Mouse (Mus musculus) retina, embryonic 14.5 days (tissue): ENCODE measurements around the gene Cldn10.
"Not testable (repeated sequence)": the region's sequence is repeated elsewhere in the genome, so short reads cannot be mapped to it uniquely, and the experiment has no call there.

Experiments
- DNase-seq: peaks from one replicate; pipeline ENCODE4 v3.0.0-alpha.2; 2015; ENCODE audit warnings: low spot score

Cldn10 gene

DNA sequence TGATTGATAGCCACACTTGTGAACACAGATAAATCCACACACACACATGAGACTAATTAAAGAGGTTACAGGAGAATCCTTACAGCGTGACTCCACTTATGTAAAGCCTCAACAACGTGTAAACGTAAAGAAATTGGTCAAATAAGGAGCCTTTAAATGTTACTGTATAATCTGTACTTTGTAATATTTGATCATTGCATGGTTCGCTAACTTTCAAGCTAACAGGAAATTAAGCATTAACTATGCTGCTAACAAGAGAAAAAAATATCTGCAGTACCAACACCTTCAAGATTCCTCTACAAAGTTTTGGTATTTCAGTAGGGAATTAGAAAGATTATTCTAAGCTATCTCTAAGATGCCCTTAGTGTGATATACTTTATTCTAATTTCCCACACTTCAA is at the start of gene Cldn10:
TSS of gene Cldn10 (plus strand) at position 288 of the 400 bp plus-strand sequence.
- no peak for DNase-seq

- DNase-seq, result no peak
Observed at GRCm38 (mm10) chr14:118741780-118742179, 45.9 kb upstream of the Cldn10 start.

- no peak for DNase-seq
Observed at GRCm38 (mm10) chr14:118742862-118743261, 44.8 kb upstream of the Cldn10 start.

DNA sequence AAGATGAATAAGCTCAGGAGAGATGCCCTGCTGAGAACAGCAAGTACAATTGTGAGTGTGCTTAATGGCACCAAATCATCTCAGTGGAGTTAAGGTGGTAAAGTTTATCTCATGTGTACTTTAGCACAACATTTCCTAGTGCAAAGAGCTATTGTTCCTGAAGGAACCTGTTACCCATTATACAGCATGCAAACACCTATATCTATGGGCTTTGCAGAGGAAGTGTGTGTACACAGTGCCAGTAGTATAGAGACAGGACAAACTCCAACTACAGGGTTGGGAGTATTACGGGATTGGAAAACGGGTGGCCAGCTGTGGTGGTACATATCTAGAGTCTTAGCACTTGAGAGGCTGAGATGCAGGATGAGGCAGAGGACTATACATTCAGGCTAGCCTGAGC is 38.6 kb upstream of the Cldn10 start:
- DNase-seq, result no peak

DNA sequence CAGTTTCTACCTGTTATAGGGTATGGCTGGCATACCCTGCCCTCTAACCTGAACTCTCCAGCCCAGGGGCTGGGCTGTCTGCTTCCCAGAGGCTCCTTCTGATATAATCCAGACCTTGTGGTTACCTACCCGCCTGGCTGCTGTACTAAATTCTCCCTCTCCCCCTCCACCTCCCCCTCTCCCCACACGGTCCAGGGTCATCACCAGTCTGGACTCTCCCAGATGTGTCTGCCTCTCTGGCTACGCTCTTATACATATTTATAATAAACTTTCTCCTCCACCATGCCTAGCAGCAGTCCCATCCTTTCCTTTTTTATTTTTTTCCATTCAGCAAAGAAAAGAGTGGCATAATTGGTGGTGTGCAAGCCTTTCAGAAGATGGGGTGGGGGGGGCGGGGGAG is 38.0 kb upstream of the Cldn10 start:
- DNase-seq, result no peak

DNA sequence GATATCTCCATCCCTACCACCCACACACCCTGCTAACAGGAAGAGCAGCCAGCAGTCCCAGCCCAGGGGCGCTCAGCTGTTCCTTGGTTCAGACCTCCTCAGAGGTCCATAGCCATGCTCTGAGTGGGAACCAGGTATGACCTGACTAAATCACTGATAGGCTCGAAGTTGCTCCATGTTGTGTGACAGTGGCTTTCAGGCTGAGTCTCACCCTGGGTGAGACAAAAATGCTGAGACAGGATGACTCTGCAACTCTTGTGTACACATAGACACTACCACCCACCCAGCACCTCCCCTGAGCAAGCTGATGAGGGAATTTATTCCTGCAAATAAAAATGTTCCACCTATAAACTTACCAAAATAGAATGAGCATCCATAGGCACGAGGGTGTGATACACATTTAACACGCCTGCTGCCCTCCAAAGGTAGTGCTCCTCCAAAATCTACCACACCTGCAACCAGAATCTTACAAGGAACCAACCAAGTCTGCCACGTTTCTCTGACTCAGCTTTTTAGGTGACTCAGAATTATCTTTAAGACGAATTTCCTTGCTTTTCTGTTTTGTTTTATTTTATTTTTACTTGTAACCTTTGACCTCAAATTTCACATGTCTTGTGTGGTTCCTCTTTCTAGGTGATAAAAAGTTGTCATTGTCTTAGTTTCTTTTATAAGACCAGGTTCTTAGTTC is 37.1 kb upstream of the Cldn10 start:
- DNase-seq, result no peak

GRCm38 (mm10) chr14:118751193-118751753 is 36.4 kb upstream of the Cldn10 start:
- no peak for DNase-seq

GRCm38 (mm10) chr14:118756015-118756414 is 31.7 kb upstream of the Cldn10 start:
- no peak for DNase-seq

GRCm38 (mm10) chr14:118756566-118756965 is 31.1 kb upstream of the Cldn10 start:
- no peak for DNase-seq

- not testable (repeated sequence) for DNase-seq
Observed at GRCm38 (mm10) chr14:118763362-118763761, 24.3 kb upstream of the Cldn10 start.

GRCm38 (mm10) chr14:118763917-118764495 is 23.7 kb upstream of the Cldn10 start:
- DNase-seq, result no peak

DNA sequence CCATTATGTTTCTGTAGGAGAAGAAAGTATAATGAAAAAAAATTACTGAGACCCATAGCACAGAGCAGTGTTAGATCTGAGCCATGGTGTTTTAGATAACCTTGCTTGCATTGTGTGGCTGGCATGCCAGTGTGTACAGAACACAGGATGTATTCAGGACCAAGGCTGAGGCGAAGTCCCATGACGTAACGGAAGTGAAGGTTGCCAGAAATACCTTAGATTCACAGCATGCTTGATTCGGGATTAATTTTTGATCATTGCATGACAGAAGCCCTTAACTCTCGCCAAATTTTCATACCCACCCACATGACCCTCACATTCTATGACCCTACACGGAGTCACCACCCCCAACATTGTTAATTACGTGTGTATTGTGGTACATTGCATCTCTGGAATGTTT is 22.4 kb upstream of the Cldn10 start:
- no peak for DNase-seq

DNA sequence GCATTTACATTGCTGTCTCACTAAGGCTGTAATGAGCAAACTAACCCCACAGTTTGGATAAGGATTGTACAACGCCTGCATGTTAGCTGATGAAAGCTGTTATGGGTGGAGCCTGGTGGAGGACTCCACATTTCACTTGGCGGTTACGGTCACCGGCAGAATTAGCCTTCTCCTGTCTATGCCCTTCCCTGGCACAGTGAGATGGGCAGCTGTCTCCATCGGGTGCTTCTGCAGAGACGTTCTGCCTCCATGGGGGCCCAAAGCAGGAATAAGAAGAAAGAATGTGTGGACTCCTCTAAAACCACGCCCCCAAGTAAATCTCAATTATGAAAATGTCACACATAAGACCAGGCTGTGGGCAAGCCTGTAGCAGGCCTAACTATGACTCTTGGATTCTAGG is 21.8 kb upstream of the Cldn10 start:
- no peak for DNase-seq

DNA sequence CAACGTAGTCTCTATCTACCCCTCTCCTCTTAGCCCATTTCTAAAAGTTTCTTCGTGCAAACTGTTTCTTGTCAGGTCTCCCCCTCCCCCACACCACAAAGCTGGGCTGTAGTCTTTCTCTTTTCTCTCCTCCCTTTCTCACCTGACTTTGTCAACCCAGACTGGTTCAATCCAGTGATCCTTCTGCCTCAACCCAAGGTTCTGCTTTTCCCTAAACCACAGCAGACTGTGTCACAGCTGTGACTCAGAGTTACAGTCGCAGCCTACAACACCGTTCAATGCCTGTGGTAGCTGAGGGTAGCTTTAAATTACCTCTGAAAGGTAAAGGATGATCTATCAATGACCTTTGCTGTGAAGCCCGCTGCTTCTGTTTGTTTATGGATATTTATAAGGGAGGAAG is 21.3 kb upstream of the Cldn10 start:
- DNase-seq, result no peak

GRCm38 (mm10) chr14:118767673-118768353 is 19.9 kb upstream of the Cldn10 start:
- DNase-seq, result peak; percentile 86

- DNase-seq, result no peak
Observed at GRCm38 (mm10) chr14:118768354-118768713, 19.4 kb upstream of the Cldn10 start.

DNA sequence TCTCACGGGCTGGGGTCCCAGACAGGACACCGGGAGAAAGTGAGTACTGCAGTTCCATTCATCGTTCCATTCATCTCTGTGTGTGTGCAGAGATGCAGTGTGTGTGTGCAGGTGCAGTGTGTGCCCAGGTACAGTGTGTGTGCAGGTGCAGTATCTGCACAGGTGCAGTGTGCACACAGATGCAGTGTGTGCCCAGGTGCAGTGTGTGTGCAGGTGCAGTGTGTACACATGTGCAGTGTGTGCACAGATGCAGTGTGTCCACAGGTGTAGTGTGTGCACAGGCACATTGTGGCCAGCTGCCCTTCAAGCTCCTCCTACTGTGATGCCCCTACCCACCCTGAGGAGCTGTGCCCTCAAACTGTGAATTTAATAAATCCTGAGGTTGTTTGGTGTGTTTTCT is 14.0 kb upstream of the Cldn10 start:
- no peak for DNase-seq

DNA sequence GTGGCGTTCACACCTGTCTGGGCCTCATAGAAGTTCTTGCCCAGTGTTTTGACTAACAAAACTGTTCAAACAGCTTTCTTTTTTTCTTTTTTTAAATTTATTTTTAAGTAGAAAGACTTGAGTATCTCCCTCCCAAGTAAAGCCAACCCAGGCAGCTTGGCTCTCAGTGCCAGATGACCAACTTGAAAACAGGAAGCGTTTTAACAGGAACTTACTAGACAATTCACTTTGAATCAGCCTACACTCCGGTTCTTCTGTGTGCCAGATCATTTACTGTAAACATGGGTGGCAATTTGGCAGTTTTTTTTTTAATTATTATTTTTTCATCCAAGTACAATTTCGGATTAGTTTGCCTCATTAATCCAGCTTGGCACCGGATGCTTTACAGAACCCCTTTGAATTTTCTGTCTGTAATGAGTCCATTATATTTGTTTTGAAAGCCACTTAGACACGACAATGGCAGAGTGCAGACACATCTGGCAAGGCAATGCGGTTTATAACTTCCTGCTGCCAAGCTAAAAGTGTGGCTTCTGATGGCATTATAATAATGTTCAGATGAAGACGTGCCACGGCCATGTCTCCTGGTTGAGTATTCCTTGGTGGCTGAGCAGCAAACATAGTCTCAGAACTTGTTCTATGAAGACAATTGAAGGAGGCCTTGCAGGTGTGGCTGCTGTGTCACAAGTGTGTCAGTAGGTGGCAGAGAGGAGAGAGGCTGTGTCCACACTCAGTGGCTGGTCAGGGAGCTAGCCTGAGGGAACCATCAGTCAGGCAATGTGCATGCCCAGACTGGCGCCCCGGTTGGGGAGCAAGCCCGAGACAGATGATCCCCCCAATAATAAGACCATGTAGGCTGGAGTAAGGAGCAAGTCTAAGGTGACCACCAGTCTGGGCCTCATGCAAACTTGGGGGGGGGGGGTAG is 12.9 kb upstream of the Cldn10 start:
- DNase-seq, result no peak

DNA sequence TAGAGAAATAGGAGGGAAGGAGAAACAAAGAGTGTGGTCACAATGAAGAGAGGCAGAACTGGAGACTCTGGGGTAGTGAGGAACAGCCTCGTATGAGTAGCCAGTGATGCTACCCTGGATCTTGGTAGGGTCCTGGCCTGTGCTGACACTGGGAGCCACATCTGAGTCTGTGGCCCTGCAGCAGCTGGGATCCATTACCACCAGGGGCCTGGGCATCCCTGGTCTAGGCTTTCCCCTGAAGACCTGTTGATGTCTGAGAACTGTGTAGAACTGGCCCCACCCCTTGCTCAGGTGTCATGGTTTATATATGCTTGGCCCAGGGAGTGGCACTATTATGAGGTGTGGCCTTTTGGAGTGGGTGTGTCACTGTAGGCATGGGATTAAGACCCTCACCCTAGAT is 12.2 kb upstream of the Cldn10 start:
- DNase-seq, result no peak

- no peak for DNase-seq
Observed at GRCm38 (mm10) chr14:118776372-118776771, 11.3 kb upstream of the Cldn10 start.

GRCm38 (mm10) chr14:118777478-118777877 is 10.2 kb upstream of the Cldn10 start:
- DNase-seq, result no peak

DNA sequence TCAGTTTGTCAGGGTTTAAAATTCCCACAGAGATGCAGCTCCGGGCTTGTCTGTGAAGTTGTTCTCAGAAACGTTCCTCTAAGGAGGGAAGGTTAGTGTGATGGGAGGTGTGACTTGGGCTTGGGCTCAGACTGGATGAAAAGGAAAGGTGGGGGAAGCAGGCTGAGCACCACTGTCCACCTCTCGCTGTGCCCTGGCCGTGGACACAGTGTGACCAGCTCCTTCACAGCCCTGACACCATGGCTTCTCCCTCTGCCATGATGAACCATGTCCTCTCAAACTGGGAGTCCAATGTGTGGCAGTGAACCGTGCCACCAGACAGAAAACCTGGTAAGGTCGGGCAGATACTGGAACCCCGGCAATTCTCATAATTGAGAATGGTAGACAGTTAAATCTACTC is 6.1 kb upstream of the Cldn10 start:
- DNase-seq, result no peak
